Mouse (Mus musculus) small intestine, adult 10 weeks (tissue): ENCODE measurements around the gene Ankmy2. TPM values are rescaled to one million over a fixed set of nuclear protein-coding genes. Genes with fewer than 3 reads are reported as not detected.

Experiments used
- polyA plus RNA-seq: library from polyadenylated mRNA; stranded (reverse); fragments of 350-450 nt; fragmentation: Illumina TruSeq; extraction: RNeasy Lipid Tissue Mini Kit (QIAGEN cat#74804); gene quantifications from one replicate; pipeline ENCODE4 v1.2.3, GENCODE M21; 2014; ENCODE audit warnings: low replicate concordance

Gene Ankmy2
- 49.5 TPM for polyA plus RNA-seq

GRCm38 (mm10) chr12:36156637-36157303 is at the start of gene Ankmy2:
Gene Ankmy2, plus strand, starts transcription at chr12:36157114.

DNA sequence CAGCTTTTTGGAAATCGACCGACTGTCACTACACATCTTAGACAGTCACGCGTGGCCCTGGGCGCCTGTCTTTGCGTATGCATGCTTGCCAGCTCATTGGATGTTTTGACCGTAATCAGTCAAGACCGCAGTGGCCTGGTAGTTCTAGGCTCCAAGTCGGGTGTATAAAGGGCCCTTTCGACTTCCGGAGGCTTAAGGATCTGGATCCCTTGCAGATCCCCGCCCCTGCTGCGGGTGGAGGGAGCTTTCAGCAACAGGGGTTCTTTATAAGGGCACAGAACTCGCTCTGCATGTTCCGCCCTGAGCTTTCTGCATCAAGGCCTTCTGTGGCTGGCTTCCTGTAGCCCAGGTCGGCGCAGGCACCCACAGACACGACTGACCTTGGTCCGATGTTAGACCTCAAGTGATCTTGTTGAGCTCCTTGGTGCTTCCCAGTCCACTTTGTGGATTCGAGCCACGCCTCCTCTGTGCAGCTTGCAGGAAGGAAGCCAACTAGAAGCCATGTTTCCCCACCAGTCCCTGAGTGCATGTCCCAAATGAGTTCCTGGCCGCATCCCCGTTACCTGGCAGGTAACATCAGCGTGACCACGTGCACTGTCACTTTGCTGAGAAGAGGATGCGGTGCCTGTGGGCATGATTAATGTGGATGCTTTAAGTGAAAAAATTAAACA is 859 bp downstream of the Ankmy2 start, which contains the start of gene Bzw2:
Gene Bzw2, minus strand, starts transcription at position 443 of the 671 bp plus-strand sequence.

Other genes with a start within 250 kb of the Ankmy2 start
- 20.6 TPM for gene Agr3, start 231.5 kb upstream of the Ankmy2 start, polyA plus RNA-seq
- gene Agr2, start 164.2 kb upstream of the Ankmy2 start, polyA plus RNA-seq: 313 TPM
- gene Tspan13, start 114.6 kb upstream of the Ankmy2 start, polyA plus RNA-seq: 262 TPM
- gene Bzw2, start 966 bp downstream of the Ankmy2 start, polyA plus RNA-seq: 39.2 TPM
- gene Lrrc72, start 96.3 kb downstream of the Ankmy2 start, polyA plus RNA-seq: not detected
- 3.0 TPM for gene Sostdc1, start 157.0 kb downstream of the Ankmy2 start, polyA plus RNA-seq
- gene Ispd, start 224.3 kb downstream of the Ankmy2 start, polyA plus RNA-seq: 9.6 TPM
- 0.48 TPM for gene D630036H23Rik, start 225.1 kb downstream of the Ankmy2 start, polyA plus RNA-seq